Mouse (Mus musculus): Measurements from ENCODE around the gene 4930544D05Rik. TPM values are rescaled to one million over a fixed set of nuclear protein-coding genes. Genes with fewer than 3 reads are reported as not detected.
A peak's percentile ranks its signal among the peaks of the same experiment; 100 is the strongest.

The 4930544D05Rik gene
- polyA plus RNA-seq, 1 experiment from 2014 or later, result not detected

- H3K4me3 ChIP-seq (ENCODE audit: low read length), result peak overlapping the region; percentile 93
- H3K36me3 ChIP-seq (ENCODE audit: control insufficient read depth, insufficient read depth, low read length), result peaks cover 29% of the 10 kb centered on the region
- H3K4me2 ChIP-seq (replicated peaks; ENCODE audit: low read depth, low read length), result peak overlapping the region; percentile 71
- H3K9me3 ChIP-seq (ENCODE audit: control insufficient read depth, low read length), result no peaks in the 10 kb centered on the region
- under 1% methylated on average over 46 of the region's 48 CpGs for WGBS
- H3K4me1 ChIP-seq (ENCODE audit: control insufficient read depth, insufficient read depth, low read length), result peaks cover 45% of the 10 kb centered on the region
- peak; percentile 45 for ATAC-seq (ENCODE audit: low FRiP score, low TSS enrichment)
- H3K9ac ChIP-seq (ENCODE audit: low read depth, low read length), result peak overlapping the region; percentile 95
- no peaks in the 10 kb centered on the region for H3K27me3 ChIP-seq (ENCODE audit: control insufficient read depth, insufficient read depth, low read length)
- H3K27ac ChIP-seq (ENCODE audit: low read depth, low read length), result peak overlapping the region; percentile 99
Measured at GRCm38 (mm10) chr11:70654923-70655570, 39.4 kb downstream of the 4930544D05Rik start.

- H3K9me3 ChIP-seq (ENCODE audit: control insufficient read depth, low read length), result no peaks in the 10 kb centered on the region
- peak overlapping the region; percentile 95 for H3K9ac ChIP-seq (ENCODE audit: low read depth, low read length)
- H3K27me3 ChIP-seq (ENCODE audit: control insufficient read depth, insufficient read depth, low read length), result no peaks in the 10 kb centered on the region
- H3K36me3 ChIP-seq (ENCODE audit: control insufficient read depth, insufficient read depth, low read length), result peaks cover 23% of the 10 kb centered on the region
- ATAC-seq (ENCODE audit: low FRiP score, low TSS enrichment), result peak; percentile 51
- peaks cover 44% of the 10 kb centered on the region for H3K4me1 ChIP-seq (ENCODE audit: control insufficient read depth, insufficient read depth, low read length)
- peak overlapping the region; percentile 71 for H3K4me2 ChIP-seq (replicated peaks; ENCODE audit: low read depth, low read length)
- WGBS, result under 1% methylated on average over 61 of the region's 61 CpGs
- peak overlapping the region; percentile 93 for H3K4me3 ChIP-seq (ENCODE audit: low read length)
- H3K27ac ChIP-seq (ENCODE audit: low read depth, low read length), result peak overlapping the region; percentile 99
Measured at GRCm38 (mm10) chr11:70655571-70656455, 40.2 kb downstream of the 4930544D05Rik start.

- peaks cover 37% of the 10 kb centered on the region for H3K4me1 ChIP-seq (ENCODE audit: control insufficient read depth, insufficient read depth, low read length)
- no peaks in the 10 kb centered on the region for H3K9me3 ChIP-seq (ENCODE audit: control insufficient read depth, low read length)
- H3K27me3 ChIP-seq (ENCODE audit: control insufficient read depth, insufficient read depth, low read length), result no peaks in the 10 kb centered on the region
- H3K4me3 ChIP-seq (ENCODE audit: low read length), result peak overlapping the region; percentile 93
- 5% methylated on average over 16 of the region's 16 CpGs for WGBS
- H3K9ac ChIP-seq (ENCODE audit: low read depth, low read length), result peak overlapping the region; percentile 95
- H3K36me3 ChIP-seq (ENCODE audit: control insufficient read depth, insufficient read depth, low read length), result peaks cover 20% of the 10 kb centered on the region
- peak overlapping the region; percentile 99 for H3K27ac ChIP-seq (ENCODE audit: low read depth, low read length)
- H3K4me2 ChIP-seq (replicated peaks; ENCODE audit: low read depth, low read length), result peak overlapping the region; percentile 71
- 0 out of 2 replicates have a peak, but pooled peaks have one; percentile 7 for ATAC-seq (ENCODE audit: low FRiP score, low TSS enrichment)
Measured at GRCm38 (mm10) chr11:70656456-70656927, 40.8 kb downstream of the 4930544D05Rik start.

GRCm38 (mm10) chr11:70656964-70657363 lies 41.3 kb downstream of the 4930544D05Rik start, which contains the start of gene Eno3:
Gene Eno3, plus strand, starts transcription at chr11:70657202.
- 7% methylated on average over 3 of the region's 3 CpGs for WGBS
- H3K9me3 ChIP-seq (ENCODE audit: control insufficient read depth, low read length), result no peaks in the 10 kb centered on the region
- peak within 1 kb of the TSS; percentile 95 for H3K9ac ChIP-seq (ENCODE audit: low read depth, low read length)
- peaks cover 34% of the 10 kb centered on the region for H3K4me1 ChIP-seq (ENCODE audit: control insufficient read depth, insufficient read depth, low read length)
- peak within 1 kb of the TSS; percentile 99 for H3K27ac ChIP-seq (ENCODE audit: low read depth, low read length)
- H3K4me3 ChIP-seq (ENCODE audit: low read length), result peak within 1 kb of the TSS; percentile 93
- peak within 1 kb of the TSS; percentile 71 for H3K4me2 ChIP-seq (replicated peaks; ENCODE audit: low read depth, low read length)
- no peak; the same call in 1 of the 2 replicates for ATAC-seq (ENCODE audit: low FRiP score, low TSS enrichment)
- H3K27me3 ChIP-seq (ENCODE audit: control insufficient read depth, insufficient read depth, low read length), result no peaks in the 10 kb centered on the region
- H3K36me3 ChIP-seq (ENCODE audit: control insufficient read depth, insufficient read depth, low read length), result peaks cover 19% of the 10 kb centered on the region

GRCm38 (mm10) chr11:70657573-70657972 lies 41.9 kb downstream of the 4930544D05Rik start:
- H3K4me2 ChIP-seq (replicated peaks; ENCODE audit: low read depth, low read length), result peak overlapping the region; percentile 71
- peak overlapping the region; percentile 28; the same call in 1 of the 2 replicates for H3K9ac ChIP-seq (ENCODE audit: low read depth, low read length)
- ATAC-seq (ENCODE audit: low FRiP score, low TSS enrichment), result no peak
- no peak overlapping the region; the same call in 1 of the 2 replicates for H3K27ac ChIP-seq (ENCODE audit: low read depth, low read length)
- H3K9me3 ChIP-seq (ENCODE audit: control insufficient read depth, low read length), result no peaks in the 10 kb centered on the region
- 30% methylated on average over 6 of the region's 6 CpGs for WGBS
- peaks cover 19% of the 10 kb centered on the region for H3K36me3 ChIP-seq (ENCODE audit: control insufficient read depth, insufficient read depth, low read length)
- no peaks in the 10 kb centered on the region for H3K27me3 ChIP-seq (ENCODE audit: control insufficient read depth, insufficient read depth, low read length)
- H3K4me3 ChIP-seq (ENCODE audit: low read length), result 0 out of 2 replicates have a peak overlapping the region, but pooled peaks have one; percentile 3
- peaks cover 28% of the 10 kb centered on the region for H3K4me1 ChIP-seq (ENCODE audit: control insufficient read depth, insufficient read depth, low read length)

- Histone ChIP-seq H3K4me1 (ENCODE audit: control insufficient read depth, insufficient read depth, low read length) (peaks cover 24% of the 10 kb centered on the region), H3K9ac (ENCODE audit: low read depth, low read length) (peak overlapping the region; percentile 28; the same call in 1 of the 2 replicates), H3K27me3 (ENCODE audit: control insufficient read depth, insufficient read depth, low read length) (no peaks in the 10 kb centered on the region), H3K9me3 (ENCODE audit: control insufficient read depth, low read length) (no peaks in the 10 kb centered on the region), H3K4me2 (replicated peaks; ENCODE audit: low read depth, low read length) (peak overlapping the region; percentile 29; the same call in 1 of the 2 replicates), H3K27ac (ENCODE audit: low read depth, low read length) (no peak overlapping the region), H3K4me3 (ENCODE audit: low read length) (no peak overlapping the region), H3K36me3 (ENCODE audit: control insufficient read depth, insufficient read depth, low read length) (peaks cover 19% of the 10 kb centered on the region; the same call in 1 of the 2 replicates)
- 35% methylated on average over 9 of the region's 9 CpGs for WGBS
- ATAC-seq (ENCODE audit: low FRiP score, low TSS enrichment), result no peak
Measured at GRCm38 (mm10) chr11:70657991-70658390, 42.3 kb downstream of the 4930544D05Rik start.

- H3K27me3 ChIP-seq (ENCODE audit: control insufficient read depth, insufficient read depth, low read length), result no peaks in the 10 kb centered on the region
- no peak overlapping the region for H3K4me2 ChIP-seq (replicated peaks; ENCODE audit: low read depth, low read length)
- peak overlapping the region; percentile 28; the same call in 1 of the 2 replicates for H3K9ac ChIP-seq (ENCODE audit: low read depth, low read length)
- H3K4me1 ChIP-seq (ENCODE audit: control insufficient read depth, insufficient read depth, low read length), result peaks cover 23% of the 10 kb centered on the region
- H3K4me3 ChIP-seq (ENCODE audit: low read length), result no peak overlapping the region
- no peak overlapping the region for H3K27ac ChIP-seq (ENCODE audit: low read depth, low read length)
- peaks cover 25% of the 10 kb centered on the region; the same call in 1 of the 2 replicates for H3K36me3 ChIP-seq (ENCODE audit: control insufficient read depth, insufficient read depth, low read length)
- no peaks in the 10 kb centered on the region for H3K9me3 ChIP-seq (ENCODE audit: control insufficient read depth, low read length)
- ATAC-seq (ENCODE audit: low FRiP score, low TSS enrichment), result no peak
- 83% methylated on average over 5 of the region's 5 CpGs for WGBS
Measured at GRCm38 (mm10) chr11:70658521-70658920, 42.9 kb downstream of the 4930544D05Rik start.

GRCm38 (mm10) chr11:70658942-70659341 lies 43.3 kb downstream of the 4930544D05Rik start:
- Histone ChIP-seq H3K9ac (ENCODE audit: low read depth, low read length) (no peak overlapping the region), H3K4me3 (ENCODE audit: low read length) (no peak overlapping the region), H3K4me2 (replicated peaks; ENCODE audit: low read depth, low read length) (no peak overlapping the region), H3K27ac (ENCODE audit: low read depth, low read length) (no peak overlapping the region), H3K27me3 (ENCODE audit: control insufficient read depth, insufficient read depth, low read length) (no peaks in the 10 kb centered on the region), H3K4me1 (ENCODE audit: control insufficient read depth, insufficient read depth, low read length) (peaks cover 23% of the 10 kb centered on the region), H3K9me3 (ENCODE audit: control insufficient read depth, low read length) (no peaks in the 10 kb centered on the region), H3K36me3 (ENCODE audit: control insufficient read depth, insufficient read depth, low read length) (peaks cover 28% of the 10 kb centered on the region)
- WGBS, result 79% methylated on average over 8 of the region's 8 CpGs
- no peak for ATAC-seq (ENCODE audit: low FRiP score, low TSS enrichment)

Measured in kidney, embryonic 14.5 days (tissue).